Mouse (Mus musculus) liver, embryonic 16.5 days (tissue): ENCODE data around the gene Schip1. TPM values are rescaled to one million over a fixed set of nuclear protein-coding genes. Genes with fewer than 3 reads are reported as not detected.

Experiments used
- ATAC-seq: fragments of 200-750 bp; cut with Nextera tagmentation; 2 replicates; pipeline ENCODE4 v1.8.0; 2017; ENCODE audit warnings: low read depth, mild to moderate bottlenecking, moderate number of reproducible peaks, moderate library complexity
- H3K27ac ChIP-seq: fragments of 300-500 bp; sonication (generic); 2 replicates; pipeline ENCODE4 v1.5.1; 2014; ENCODE audit warnings: mild to moderate bottlenecking, low read length
- H3K27me3 ChIP-seq: fragments of 300-500 bp; sonication (generic); 2 replicates; pipeline ENCODE4 v1.6.1; 2014; ENCODE audit warnings: low read depth, low read length, mixed read lengths; ENCODE audit not compliant: control insufficient read depth, insufficient read depth
- H3K36me3 ChIP-seq: fragments of 300-500 bp; sonication (generic); 2 replicates; pipeline ENCODE4 v1.6.1; 2014; ENCODE audit warnings: mild to moderate bottlenecking; ENCODE audit not compliant: control insufficient read depth, insufficient read depth
- H3K4me1 ChIP-seq: fragments of 300-500 bp; sonication (generic); 2 replicates; pipeline ENCODE4 v1.6.1; 2014; ENCODE audit warnings: low read depth, low read length, mixed read lengths; ENCODE audit not compliant: control insufficient read depth
- H3K4me2 ChIP-seq: fragments of 300-500 bp; sonication (generic); 2 replicates; pipeline ENCODE4 v1.6.1; 2014; ENCODE audit warnings: low read depth, low read length, mixed read lengths
- H3K4me3 ChIP-seq: fragments of 300-500 bp; sonication (generic); 2 replicates; pipeline ENCODE4 v1.5.1; 2014; ENCODE audit warnings: low read depth, mild to moderate bottlenecking, low read length
- H3K9ac ChIP-seq: fragments of 300-500 bp; sonication (generic); 2 replicates; pipeline ENCODE4 v1.6.1; 2014; ENCODE audit warnings: low read depth, low read length
- H3K9me3 ChIP-seq: fragments of 300-500 bp; sonication (generic); replicated peaks from 2 replicates; pipeline ENCODE4 v1.6.1; 2016; ENCODE audit warnings: low read length; ENCODE audit not compliant: control insufficient read depth
- WGBS: fragments of 180-500 bp; shearing (Covaris S2); extraction: QIAGEN DNeasy Blood & Tissue Kit; methylation state at CpG from one replicate; pipeline ENCODE4 v1.1.7; 2014; ENCODE audit not compliant: insufficient replicate concordance; 5-methylcytosine and 5-hydroxymethylcytosine counted together
- polyA plus RNA-seq: library from polyadenylated mRNA; unstranded; fragments of >200 nt; fragmentation: Nextera tagmentation; extraction: Ambion mirVana; gene quantifications from 2 replicates; pipeline ENCODE4 v1.2.1, GENCODE M21; 2015

The Schip1 gene
- polyA plus RNA-seq, 1 experiment from 2014 or later: 1.8 TPM

DNA sequence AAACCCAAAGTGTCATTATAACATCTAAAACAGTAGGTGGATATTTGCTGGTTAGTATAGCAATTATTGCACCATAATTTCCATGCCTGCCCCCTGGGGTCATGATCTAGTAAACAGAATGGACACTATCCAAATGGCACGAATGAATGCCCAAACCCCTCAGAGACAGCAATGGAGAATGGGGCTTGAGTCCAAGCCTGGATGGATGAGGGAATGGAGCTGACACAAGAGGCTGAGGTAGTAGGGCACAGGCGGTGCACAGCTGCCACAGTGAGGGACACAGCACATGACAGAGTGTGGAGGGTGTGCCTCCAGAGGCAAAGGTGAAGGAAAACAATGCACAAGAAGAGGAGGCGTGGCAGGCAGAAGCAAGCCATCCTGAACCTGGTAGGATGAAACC is 207.3 kb downstream of the Schip1 start:
- Histone ChIP-seq H3K9ac (no peak overlapping the region), H3K27ac (no peak overlapping the region), H3K4me1 (no peaks in the 10 kb centered on the region), H3K4me3 (no peak overlapping the region), H3K27me3 (no peaks in the 10 kb centered on the region), H3K4me2 (no peak overlapping the region), H3K9me3 (no peaks in the 10 kb centered on the region), H3K36me3 (no peaks in the 10 kb centered on the region)
- WGBS: 53% methylated on average over 3 of the region's 3 CpGs
- no peak for ATAC-seq

DNA sequence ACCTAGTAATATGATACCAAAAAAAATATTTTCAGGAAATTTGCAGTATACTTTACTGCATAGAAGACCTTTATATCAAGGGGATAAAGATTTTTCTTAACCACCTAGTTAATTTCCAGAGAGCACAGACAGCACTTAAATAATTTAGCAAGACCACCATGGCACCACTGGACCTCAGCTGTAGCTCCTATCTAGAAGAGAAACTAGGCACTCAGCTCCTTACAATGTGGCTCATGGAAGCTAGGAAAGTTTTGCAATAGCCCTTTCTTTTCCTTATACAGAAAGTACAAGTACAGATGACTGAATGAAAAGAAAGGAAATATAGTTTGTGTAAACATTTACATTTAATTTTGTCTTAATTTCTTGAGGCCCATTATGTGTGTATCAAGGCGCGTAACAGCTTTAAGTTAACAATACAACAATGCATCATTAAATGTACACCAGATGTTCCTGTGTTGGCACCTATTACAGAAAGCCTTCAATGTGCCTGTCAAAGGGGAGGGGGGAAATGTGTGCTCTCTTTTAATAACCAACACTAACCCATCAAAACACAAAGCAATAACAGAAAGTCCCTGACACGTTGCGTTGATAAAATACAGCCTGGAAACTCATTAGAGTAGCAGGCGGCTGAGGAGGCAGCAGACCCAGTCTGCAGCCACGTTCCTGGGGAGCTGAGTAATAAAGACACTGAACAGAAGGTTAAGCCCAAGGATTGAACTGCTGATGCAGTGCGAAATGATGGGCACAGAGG is 218.4 kb downstream of the Schip1 start:
- ATAC-seq: no peak
- Histone ChIP-seq H3K4me1 (no peaks in the 10 kb centered on the region), H3K4me3 (no peak overlapping the region), H3K9ac (no peak overlapping the region), H3K9me3 (no peaks in the 10 kb centered on the region), H3K4me2 (no peak overlapping the region), H3K27me3 (no peaks in the 10 kb centered on the region), H3K27ac (no peak overlapping the region), H3K36me3 (no peaks in the 10 kb centered on the region)
- 62% methylated on average over 7 of the region's 7 CpGs for WGBS

DNA sequence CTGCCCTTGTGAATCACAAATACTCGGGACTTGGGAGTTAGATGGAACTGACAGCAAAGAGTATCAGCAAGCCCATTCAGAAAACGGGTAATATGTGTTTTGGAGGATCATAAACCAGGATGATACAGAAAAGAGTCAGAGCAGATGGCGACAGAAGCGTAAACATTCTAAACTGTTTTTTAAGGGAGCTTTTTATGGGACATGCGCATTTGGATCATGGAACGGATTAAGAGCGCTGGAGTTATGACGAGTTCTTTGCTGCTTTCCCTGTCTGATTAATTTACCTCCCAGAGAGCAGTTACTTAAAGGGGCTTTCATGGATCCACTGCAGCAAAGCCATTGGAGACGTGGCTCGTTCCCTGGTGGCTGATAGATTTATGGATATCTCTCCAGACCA is 219.0 kb downstream of the Schip1 start:
- no peak for ATAC-seq
- Histone ChIP-seq H3K27ac (no peak overlapping the region), H3K27me3 (no peaks in the 10 kb centered on the region), H3K9me3 (no peaks in the 10 kb centered on the region), H3K9ac (no peak overlapping the region), H3K36me3 (no peaks in the 10 kb centered on the region), H3K4me2 (no peak overlapping the region), H3K4me1 (no peaks in the 10 kb centered on the region), H3K4me3 (no peak overlapping the region)
- WGBS: 64% methylated on average over 10 of the region's 10 CpGs

DNA sequence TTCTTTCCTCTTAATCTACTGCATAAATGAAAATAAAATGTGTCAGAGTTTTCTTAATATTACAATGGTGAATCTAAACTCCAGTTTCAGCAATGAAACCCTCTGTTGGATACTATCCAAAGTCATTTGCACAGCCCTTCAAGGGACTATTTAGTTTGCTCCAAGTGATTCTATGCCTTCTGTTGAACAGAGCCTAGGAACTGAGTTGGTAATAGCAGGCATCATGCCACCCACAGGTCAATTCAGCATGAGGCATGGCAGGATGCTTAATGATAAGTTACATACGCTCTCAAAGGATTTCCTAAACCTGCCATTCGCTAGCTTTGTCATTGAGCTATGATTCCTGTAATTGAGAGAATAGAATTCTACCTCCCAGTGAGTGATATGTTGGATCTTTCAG is 219.9 kb downstream of the Schip1 start:
- H3K4me2 ChIP-seq: no peak overlapping the region
- WGBS: 58% methylated on average over 2 of the region's 2 CpGs
- no peak overlapping the region for H3K9ac ChIP-seq
- H3K27me3 ChIP-seq: no peaks in the 10 kb centered on the region
- no peak overlapping the region for H3K27ac ChIP-seq
- no peak overlapping the region for H3K4me3 ChIP-seq
- no peaks in the 10 kb centered on the region for H3K4me1 ChIP-seq
- no peaks in the 10 kb centered on the region for H3K36me3 ChIP-seq
- no peak for ATAC-seq
- H3K9me3 ChIP-seq: no peaks in the 10 kb centered on the region

DNA sequence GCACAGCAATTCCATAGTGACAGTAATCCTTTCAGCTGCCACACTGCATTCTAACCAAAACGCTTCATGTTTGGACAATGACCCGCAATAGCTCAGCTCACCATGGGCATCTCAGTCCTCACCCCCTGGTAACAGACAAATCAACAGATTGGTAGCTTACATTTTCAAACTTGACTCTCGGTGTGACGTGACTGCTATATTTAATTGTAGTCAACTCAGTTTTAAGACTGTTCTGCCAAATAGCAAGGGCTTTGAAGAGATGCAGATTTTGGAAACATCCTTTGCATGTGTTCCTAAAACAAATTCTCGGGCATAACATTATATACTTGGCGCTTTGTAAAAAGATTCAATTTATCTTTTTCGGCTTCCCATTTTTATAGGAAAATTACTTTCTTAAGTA is 232.2 kb downstream of the Schip1 start:
- 69% methylated on average over 7 of the region's 7 CpGs for WGBS
- Histone ChIP-seq H3K4me1 (no peaks in the 10 kb centered on the region), H3K27me3 (no peaks in the 10 kb centered on the region), H3K9me3 (no peaks in the 10 kb centered on the region), H3K36me3 (no peaks in the 10 kb centered on the region), H3K9ac (no peak overlapping the region), H3K27ac (no peak overlapping the region), H3K4me3 (no peak overlapping the region), H3K4me2 (no peak overlapping the region)
- no peak for ATAC-seq

DNA sequence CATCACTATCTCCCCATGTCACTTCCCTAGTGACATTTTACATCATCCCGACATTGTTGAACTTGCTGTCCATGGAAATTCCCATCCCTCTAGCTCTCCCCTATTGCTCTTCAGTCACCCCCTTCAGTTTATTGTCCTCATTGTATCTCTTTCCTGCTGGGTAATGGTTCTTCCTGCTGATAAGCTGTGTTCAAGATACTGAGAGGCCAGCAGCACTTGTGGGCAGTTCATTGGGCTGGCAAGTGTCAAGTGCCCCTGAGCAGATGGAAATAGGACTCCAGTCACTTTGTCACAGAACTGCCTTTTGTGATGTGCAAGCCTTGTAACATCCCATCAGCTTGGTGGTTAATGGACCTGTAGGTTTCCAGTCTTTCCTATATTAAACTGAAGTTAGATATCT is 241.0 kb downstream of the Schip1 start:
- 4% methylated on average over 1 of the region's 1 CpGs for WGBS
- no peaks in the 10 kb centered on the region for H3K27me3 ChIP-seq
- no peak for ATAC-seq

DNA sequence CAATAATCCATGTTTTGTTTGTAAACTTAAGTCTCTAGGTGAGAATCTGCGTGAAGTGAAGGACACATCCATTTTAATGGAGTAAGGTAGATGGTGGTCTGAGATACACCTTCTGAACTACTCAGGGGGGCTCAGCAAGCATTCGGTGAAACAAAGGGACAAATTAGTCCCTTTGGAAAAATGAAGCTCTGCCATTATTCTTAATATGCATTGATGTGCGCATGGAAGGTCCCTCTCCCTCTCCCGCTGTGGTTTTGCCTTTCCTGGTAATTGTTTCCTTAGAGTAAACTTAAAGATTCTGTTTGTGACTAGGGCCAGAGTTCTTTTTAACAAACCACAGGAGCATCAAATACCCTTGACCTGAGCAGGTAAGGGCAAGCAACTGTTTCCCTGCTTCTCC is 242.1 kb downstream of the Schip1 start:
- Histone ChIP-seq H3K4me3 (no peak overlapping the region), H3K27ac (no peak overlapping the region), H3K36me3 (no peaks in the 10 kb centered on the region), H3K27me3 (no peaks in the 10 kb centered on the region), H3K4me1 (no peaks in the 10 kb centered on the region), H3K9ac (no peak overlapping the region), H3K4me2 (no peak overlapping the region), H3K9me3 (no peaks in the 10 kb centered on the region)
- 42% methylated on average over 4 of the region's 4 CpGs for WGBS
- no peak for ATAC-seq

More for the DNA sequence above, 241.0 kb downstream of the Schip1 start:
- Histone ChIP-seq H3K9me3 (no peaks in the 10 kb centered on the region), H3K36me3 (no peaks in the 10 kb centered on the region), H3K9ac (no peak overlapping the region), H3K4me3 (no peak overlapping the region), H3K4me2 (no peak overlapping the region), H3K4me1 (no peaks in the 10 kb centered on the region), H3K27ac (no peak overlapping the region)

DNA sequence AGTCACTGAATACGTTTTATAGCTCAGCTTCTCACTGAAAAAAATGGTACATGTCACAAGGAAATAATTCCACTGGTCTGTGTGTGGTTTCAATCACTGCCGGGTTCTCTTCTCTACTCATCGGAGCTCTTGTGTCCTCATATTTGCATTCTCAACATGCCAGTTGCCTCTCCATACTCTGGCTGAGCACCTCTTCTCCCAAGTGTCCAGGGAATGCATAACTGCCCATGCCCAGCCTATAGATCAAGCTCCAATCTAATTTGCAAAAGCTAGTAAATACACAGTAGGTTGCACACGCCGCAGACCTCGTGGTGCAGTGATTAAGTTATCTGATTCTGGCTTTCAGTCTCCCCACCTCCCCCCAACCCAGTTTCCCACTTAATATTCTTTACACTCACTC is 261.0 kb downstream of the Schip1 start:
- Histone ChIP-seq H3K27ac (no peak overlapping the region), H3K9ac (no peak overlapping the region), H3K27me3 (no peaks in the 10 kb centered on the region), H3K4me2 (no peak overlapping the region), H3K36me3 (no peaks in the 10 kb centered on the region), H3K4me1 (no peaks in the 10 kb centered on the region), H3K4me3 (no peak overlapping the region), H3K9me3 (no peaks in the 10 kb centered on the region)
- 64% methylated on average over 6 of the region's 6 CpGs for WGBS
- ATAC-seq: no peak

DNA sequence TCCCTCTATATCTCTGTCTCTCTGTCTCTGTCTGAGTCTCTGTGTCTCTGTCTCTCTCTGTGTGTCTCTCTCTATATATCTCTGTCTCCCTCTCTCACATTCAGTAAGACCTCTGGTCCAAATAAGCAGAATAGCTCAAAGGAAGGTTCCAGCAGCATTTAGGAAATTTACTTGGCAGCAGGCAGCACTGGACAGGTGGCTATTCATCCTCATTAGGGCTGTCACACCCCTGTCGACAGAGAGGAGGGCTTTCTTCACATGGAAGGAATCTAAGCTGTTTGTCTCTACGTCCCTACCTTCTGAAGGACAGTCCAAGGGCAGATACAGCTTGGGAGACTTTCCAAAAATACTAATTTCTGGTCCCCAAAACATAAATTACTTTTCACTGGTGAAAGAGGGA is 267.9 kb downstream of the Schip1 start:
- Histone ChIP-seq H3K36me3 (no peaks in the 10 kb centered on the region), H3K27me3 (no peaks in the 10 kb centered on the region), H3K9ac (no peak overlapping the region), H3K27ac (no peak overlapping the region), H3K4me3 (no peak overlapping the region), H3K9me3 (no peaks in the 10 kb centered on the region), H3K4me2 (no peak overlapping the region), H3K4me1 (no peaks in the 10 kb centered on the region)
- ATAC-seq: no peak
- 38% methylated on average over 2 of the region's 2 CpGs for WGBS
